Mouse (Mus musculus) thymus, adult 2 months (tissue): ENCODE data around the gene Rps9. TPM values are rescaled to one million over a fixed set of nuclear protein-coding genes. Genes with fewer than 3 reads are reported as not detected.

Experiments
- DNase-seq: peaks from one replicate; pipeline ENCODE4 v3.0.0; 2021
- H3K27ac ChIP-seq: fragments of 200-500 bp; 2 replicates; pipeline ENCODE4 v1.5.1; 2012; ENCODE audit warnings: low read length, control low read depth; ENCODE audit not compliant: control insufficient read depth, insufficient read depth
- H3K27me3 ChIP-seq: fragments of 200-500 bp; 2 replicates; pipeline ENCODE4 v1.6.1; 2012; ENCODE audit warnings: mild to moderate bottlenecking, low read length, moderate library complexity, mixed read lengths; ENCODE audit not compliant: control insufficient read depth, insufficient read depth
- H3K36me3 ChIP-seq: fragments of 200-500 bp; 2 replicates; pipeline ENCODE4 v1.6.1; 2012; ENCODE audit warnings: mild to moderate bottlenecking, low read length, moderate library complexity; ENCODE audit not compliant: control insufficient read depth, insufficient read depth
- H3K4me1 ChIP-seq: fragments of 200-500 bp; replicated peaks from 2 replicates; pipeline ENCODE4 v1.6.1; 2012; ENCODE audit warnings: low read length; ENCODE audit not compliant: control insufficient read depth, insufficient read depth
- H3K4me3 ChIP-seq: fragments of 200-500 bp; 2 replicates; pipeline ENCODE4 v1.5.1; 2012; ENCODE audit warnings: mild to moderate bottlenecking, low read length, control low read depth, moderate library complexity; ENCODE audit not compliant: control insufficient read depth, insufficient read depth
- CTCF ChIP-seq: fragments of 200-500 bp; IDR thresholded peaks from 2 replicates; pipeline ENCODE4 v1.5.1; 2012; ENCODE audit warnings: mild to moderate bottlenecking, control low read depth, low read length, moderate library complexity, borderline replicate concordance; ENCODE audit not compliant: control insufficient read depth, poor library complexity, insufficient read depth; ENCODE audit errors: extremely low read depth
- POLR2A ChIP-seq: fragments of 200-500 bp; IDR thresholded peaks from 2 replicates; pipeline ENCODE4 v1.6.1; 2012; ENCODE audit warnings: mild to moderate bottlenecking, low read length, control low read depth, moderate library complexity; ENCODE audit not compliant: control insufficient read depth, poor library complexity, insufficient read depth; ENCODE audit errors: extremely low read depth
- WGBS: fragments of 180-500 bp; shearing (Covaris S2); methylation state at CpG from one replicate; pipeline ENCODE4 v1.1.7; 2018; 5-methylcytosine and 5-hydroxymethylcytosine counted together
- polyA plus RNA-seq: library from polyadenylated mRNA; depleted of rRNA; stranded (reverse); fragments of >200 nt; gene quantifications from 2 replicates; pipeline ENCODE4 v1.2.3, GENCODE M21; 2012; rRNA removed

Gene Rps9
- polyA plus RNA-seq: 2,860 and 2,943 TPM in 2 replicates

GRCm38 (mm10) chr7:3703879-3704441, at the start of gene Rps9:
TSS of gene Rps9 (plus strand) at chr7:3703993.
- 1% methylated on average over 42 of the region's 42 CpGs for WGBS
- TF ChIP-seq CTCF (peak; percentile 20; the same call in 1 of the 2 replicates), POLR2A (peak; percentile 96)
- Histone ChIP-seq H3K36me3 (peaks cover 31% of the 10 kb centered on the region), H3K4me1 (peaks cover 12% of the 10 kb centered on the region), H3K27me3 (no peaks in the 10 kb centered on the region), H3K27ac (peak within 1 kb of the TSS; percentile 83), H3K4me3 (peak within 1 kb of the TSS; percentile 65)
- DNase-seq: peak; percentile 95

- DNase-seq: no peak
- 93% methylated on average over 4 of the region's 4 CpGs for WGBS
- H3K27ac ChIP-seq: no peak overlapping the region
- H3K27me3 ChIP-seq: no peaks in the 10 kb centered on the region
- TF ChIP-seq CTCF: no peak
- TF ChIP-seq POLR2A: no peak
- H3K36me3 ChIP-seq: peaks cover 98% of the 10 kb centered on the region
- H3K4me3 ChIP-seq: no peak overlapping the region
- no peaks in the 10 kb centered on the region for H3K4me1 ChIP-seq
These were observed 46.8 kb upstream of the Rps9 start for GRCm38 (mm10) chr7:3656966-3657365.

GRCm38 (mm10) chr7:3658578-3658977, 45.2 kb upstream of the Rps9 start:
- Histone ChIP-seq H3K27ac (no peak overlapping the region), H3K4me1 (peaks cover 1% of the 10 kb centered on the region), H3K36me3 (peaks cover 91% of the 10 kb centered on the region), H3K4me3 (no peak overlapping the region), H3K27me3 (no peaks in the 10 kb centered on the region)
- 95% methylated on average over 14 of the region's 14 CpGs for WGBS
- TF ChIP-seq CTCF (no peak), POLR2A (no peak)
- DNase-seq: no peak

- DNase-seq: no peak
These were observed 39.1 kb upstream of the Rps9 start for GRCm38 (mm10) chr7:3664524-3665214.

GRCm38 (mm10) chr7:3665215-3666114, 38.3 kb upstream of the Rps9 start, which contains the start of gene Leng1:
TSS of gene Leng1 (minus strand) at chr7:3665840.
- TF ChIP-seq CTCF (peak; percentile 33; the same call in 1 of the 2 replicates), POLR2A (peak; percentile 70)
- peaks cover 21% of the 10 kb centered on the region for H3K4me1 ChIP-seq
- peaks cover 22% of the 10 kb centered on the region for H3K36me3 ChIP-seq
- H3K4me3 ChIP-seq: peak within 1 kb of the TSS; percentile 90
- 2% methylated on average over 45 of the region's 45 CpGs for WGBS
- DNase-seq: peak; percentile 92
- no peaks in the 10 kb centered on the region for H3K27me3 ChIP-seq
- H3K27ac ChIP-seq: peak within 1 kb of the TSS; percentile 84

More at GRCm38 (mm10) chr7:3664524-3665214, 39.1 kb upstream of the Rps9 start:
- WGBS: 23% methylated on average over 15 of the region's 15 CpGs
- H3K4me1 ChIP-seq: peaks cover 21% of the 10 kb centered on the region
- TF ChIP-seq CTCF (no peak), POLR2A (no peak)
- H3K27me3 ChIP-seq: no peaks in the 10 kb centered on the region
- peak overlapping the region; percentile 90 for H3K4me3 ChIP-seq
- peaks cover 30% of the 10 kb centered on the region for H3K36me3 ChIP-seq
- H3K27ac ChIP-seq: peak overlapping the region; percentile 22; the same call in 1 of the 2 replicates

- H3K27me3 ChIP-seq: no peaks in the 10 kb centered on the region
- 59% methylated on average over 14 of the region's 14 CpGs for WGBS
- DNase-seq: no peak
- no peak for TF ChIP-seq POLR2A
- TF ChIP-seq CTCF: no peak
- peaks cover 9% of the 10 kb centered on the region for H3K36me3 ChIP-seq
- H3K4me1 ChIP-seq: peaks cover 21% of the 10 kb centered on the region
- H3K4me3 ChIP-seq: no peak overlapping the region
- H3K27ac ChIP-seq: peak overlapping the region; percentile 33; the same call in 1 of the 2 replicates
These were observed 36.8 kb upstream of the Rps9 start for GRCm38 (mm10) chr7:3666921-3667391.
